Mouse (Mus musculus): ENCODE measurements around the gene Asb8. TPM values are rescaled to one million over a fixed set of nuclear protein-coding genes. Genes with fewer than 3 reads are reported as not detected.
A peak's percentile ranks its signal among the peaks of the same experiment; 100 is the strongest.

Asb8 gene
- polyA plus RNA-seq, 1 experiment from 2014 or later: 47.7 TPM

- ChIA-PET CTCF (interaction anchor here (2.5 kb wide), 1 partner anchor 11 kb away, joined by 5 read pairs; no protein-coding TSS in a partner anchor), POLR2A (interaction anchor here (1.1 to 1.7 kb wide), 3 partner anchors 15 to 31 kb away, joined by 3 to 7 read pairs (median 7); partner anchors contain the start of genes Pfkm and Senp1)
- DNase-seq (ENCODE audit: low read depth, low spot score) (no peak), ATAC-seq (no peak)
- in situ Hi-C loops (cut with MboI; ENCODE audit: low pct_unique_long_range_greater_than_20kb): no loop called here
- H3K27me3 ChIP-seq: peaks cover 5% of the 10 kb centered on the region
- TF ChIP-seq CTCF (IDR thresholded peaks at IDR 0.05): no peak
These were observed 57.6 kb downstream of the Asb8 start for GRCm38 (mm10) chr15:98107703-98108296.

DNA sequence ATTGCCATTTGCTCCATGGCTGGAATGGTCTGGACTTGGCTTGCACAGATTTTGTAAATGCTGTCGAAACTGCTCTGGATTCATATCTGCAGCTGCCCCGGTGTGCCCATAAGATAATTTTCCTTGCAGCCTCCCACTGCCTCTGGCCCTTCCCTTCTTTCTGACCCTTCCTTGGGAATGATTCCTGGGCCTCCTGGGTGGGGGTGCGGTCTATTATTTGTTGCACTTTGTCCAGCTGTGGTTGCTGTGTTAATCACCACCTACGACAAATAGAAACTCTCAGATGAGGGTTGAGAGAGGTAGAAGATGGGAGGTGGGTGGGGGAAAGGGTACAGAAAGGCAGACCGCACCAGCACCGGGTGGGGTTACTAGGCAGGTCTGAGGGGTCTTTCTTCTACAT lies 58.2 kb downstream of the Asb8 start:
- DNase-seq (ENCODE audit: low read depth, low spot score): no peak
- CTCF ChIA-PET: interaction anchor here (1.4 to 4.1 kb wide), 3 partner anchors 10 to 12 kb away, joined by 3 to 19 read pairs (median 5); partner anchors contain the start of gene Senp1
- no peak for TF ChIP-seq CTCF (IDR thresholded peaks at IDR 0.05)
- POLR2A ChIA-PET: interaction anchor here (1.5 to 1.7 kb wide), 2 partner anchors 14 to 21 kb away, joined by 7 read pairs; partner anchors contain the start of genes Pfkm and Senp1
- in situ Hi-C loops (cut with MboI; ENCODE audit: low pct_unique_long_range_greater_than_20kb): no loop called here
- ATAC-seq: no peak
- H3K27me3 ChIP-seq: peaks cover 5% of the 10 kb centered on the region

DNA sequence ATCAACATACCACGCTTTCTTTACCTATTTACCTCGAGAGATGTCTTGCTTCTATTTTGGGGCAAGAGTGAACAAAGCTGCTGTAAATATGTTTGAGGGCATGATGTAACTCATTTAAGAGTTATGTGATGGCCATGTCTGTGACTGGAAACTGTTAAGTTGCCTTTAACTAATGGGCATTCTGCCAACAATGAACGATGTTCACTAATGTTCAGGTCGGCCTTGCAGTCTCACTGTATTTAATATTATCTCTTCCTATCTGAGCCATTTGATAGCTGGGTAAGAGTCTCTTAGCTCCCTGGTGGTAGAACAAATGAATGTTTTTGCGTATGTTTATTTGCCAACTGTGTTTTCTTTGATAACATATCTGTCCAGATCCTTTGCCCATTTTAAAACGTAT lies 58.9 kb downstream of the Asb8 start:
- ATAC-seq (no peak), DNase-seq (ENCODE audit: low read depth, low spot score) (no peak)
- peaks cover 5% of the 10 kb centered on the region for H3K27me3 ChIP-seq
- ChIA-PET POLR2A (no interaction called here), CTCF (interaction anchor here (1.4 to 4.1 kb wide), 2 partner anchors 11 to 13 kb away, joined by 3 to 19 read pairs; partner anchors contain the start of gene Senp1)
- in situ Hi-C loops (cut with MboI; ENCODE audit: low pct_unique_long_range_greater_than_20kb): no loop called here
- no peak for TF ChIP-seq CTCF (IDR thresholded peaks at IDR 0.05)

- peaks cover 5% of the 10 kb centered on the region for H3K27me3 ChIP-seq
- ATAC-seq: no peak
- in situ Hi-C loops (cut with MboI; ENCODE audit: low pct_unique_long_range_greater_than_20kb): no loop called here
- no peak for TF ChIP-seq CTCF (IDR thresholded peaks at IDR 0.05)
- ChIA-PET POLR2A (no interaction called here), CTCF (no interaction called here)
- DNase-seq (ENCODE audit: low read depth, low spot score): no peak
These were observed 63.0 kb downstream of the Asb8 start for GRCm38 (mm10) chr15:98102401-98102800.

- TF ChIP-seq CTCF (IDR thresholded peaks at IDR 0.05): no peak
- CTCF ChIA-PET: no interaction called here
- H3K27me3 ChIP-seq: no peaks in the 10 kb centered on the region
- in situ Hi-C loops (cut with MboI; ENCODE audit: low pct_unique_long_range_greater_than_20kb): loop anchor here (10.0 kb wide), 1 partner anchor 286 kb away; the partner anchor contains the start of gene Olfr283
- DNase-seq (ENCODE audit: low read depth, low spot score) (no peak), ATAC-seq (no peak)
- POLR2A ChIA-PET: no interaction called here
These were observed 66.9 kb downstream of the Asb8 start for GRCm38 (mm10) chr15:98098519-98098918.

DNA sequence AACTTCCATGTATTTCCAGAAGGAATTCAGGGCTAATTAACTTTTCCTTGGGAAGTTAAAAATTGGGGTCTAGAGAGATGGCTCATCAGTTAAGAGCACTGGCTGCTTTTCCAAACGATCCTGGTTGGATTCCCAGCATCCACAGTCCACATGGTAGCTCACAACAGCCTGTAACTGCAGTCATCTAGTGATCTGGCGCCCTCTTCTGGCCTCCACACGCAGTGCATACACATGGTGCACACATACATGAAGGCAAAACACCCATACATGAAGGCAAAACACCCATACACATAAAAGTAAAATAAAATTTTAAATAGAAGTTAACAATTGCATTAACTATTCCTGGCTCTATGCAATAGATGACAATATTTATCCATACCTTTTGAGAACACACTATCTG lies 68.5 kb downstream of the Asb8 start:
- TF ChIP-seq CTCF (IDR thresholded peaks at IDR 0.05): peak; percentile 58
- no peak for ATAC-seq
- no peaks in the 10 kb centered on the region for H3K27me3 ChIP-seq
- ChIA-PET CTCF (interaction anchor here (1.1 to 3.8 kb wide), 4 partner anchors 8 to 133 kb away, joined by 3 to 19 read pairs (median 4); partner anchors contain the start of gene Tmem106c), POLR2A (no interaction called here)
- DNase-seq (ENCODE audit: low read depth, low spot score): no peak
- in situ Hi-C loops (cut with MboI; ENCODE audit: low pct_unique_long_range_greater_than_20kb): loop anchor here (10.0 kb wide), 1 partner anchor 288 kb away; the partner anchor contains the start of gene Olfr283

GRCm38 (mm10) chr15:98094905-98095304 lies 70.5 kb downstream of the Asb8 start:
- no peaks in the 10 kb centered on the region for H3K27me3 ChIP-seq
- POLR2A ChIA-PET: interaction anchor here (0.8 to 1.0 kb wide), 2 partner anchors 15 to 50 kb away, joined by 3 read pairs; no protein-coding TSS in a partner anchor
- no peak for TF ChIP-seq CTCF (IDR thresholded peaks at IDR 0.05)
- DNase-seq (ENCODE audit: low read depth, low spot score) (no peak), ATAC-seq (no peak)
- CTCF ChIA-PET: interaction anchor here (1.5 to 3.8 kb wide), 2 partner anchors 10 to 20 kb away, joined by 3 to 19 read pairs; no protein-coding TSS in a partner anchor
- in situ Hi-C loops (cut with MboI; ENCODE audit: low pct_unique_long_range_greater_than_20kb): loop anchor here (5.0 to 10.0 kb wide), 2 partner anchors 57 to 290 kb away; partner anchors contain the start of gene Olfr283

GRCm38 (mm10) chr15:98093121-98094011 lies 72.1 kb downstream of the Asb8 start, which contains the start of gene Senp1:
Gene Senp1 (minus strand): TSS chr15:98093744.
- no peak for TF ChIP-seq CTCF (IDR thresholded peaks at IDR 0.05)
- H3K27me3 ChIP-seq: no peaks in the 10 kb centered on the region
- in situ Hi-C loops (cut with MboI; ENCODE audit: low pct_unique_long_range_greater_than_20kb): loop anchor here (5.0 to 10.0 kb wide), 2 partner anchors 59 to 291 kb away; partner anchors contain the start of gene Olfr283
- ChIA-PET CTCF (interaction anchor here (0.7 to 3.8 kb wide), 3 partner anchors 12 to 46 kb away, joined by 3 to 19 read pairs (median 3); no protein-coding TSS in a partner anchor), POLR2A (interaction anchor here (0.6 to 2.6 kb wide), 4 partner anchors 10 to 81 kb away, joined by 3 to 7 read pairs (median 5); no protein-coding TSS in a partner anchor)
- peak; percentile 59 for DNase-seq (ENCODE audit: low read depth, low spot score)
- peak; percentile 77 for ATAC-seq

- CTCF ChIA-PET: interaction anchor here (0.7 to 1.3 kb wide), 4 partner anchors 15 to 81 kb away, joined by 3 to 5 read pairs (median 3); no protein-coding TSS in a partner anchor
- ATAC-seq (peak; percentile 47), DNase-seq (ENCODE audit: low read depth, low spot score) (no peak)
- POLR2A ChIA-PET: interaction anchor here (0.6 to 2.6 kb wide), 4 partner anchors 11 to 82 kb away, joined by 3 to 7 read pairs (median 5); no protein-coding TSS in a partner anchor
- in situ Hi-C loops (cut with MboI; ENCODE audit: low pct_unique_long_range_greater_than_20kb): loop anchor here (5.0 to 10.0 kb wide), 2 partner anchors 60 to 292 kb away; partner anchors contain the start of gene Olfr283
- TF ChIP-seq CTCF (IDR thresholded peaks at IDR 0.05): no peak
- H3K27me3 ChIP-seq: no peaks in the 10 kb centered on the region
These were observed 72.9 kb downstream of the Asb8 start, which contains the start of gene Pfkm for GRCm38 (mm10) chr15:98092372-98093120. Gene Pfkm (plus strand): TSS chr15:98092589.

Measured in Patski (cell line).